Mouse (Mus musculus): ENCODE data around the gene Gm20605.

DNA sequence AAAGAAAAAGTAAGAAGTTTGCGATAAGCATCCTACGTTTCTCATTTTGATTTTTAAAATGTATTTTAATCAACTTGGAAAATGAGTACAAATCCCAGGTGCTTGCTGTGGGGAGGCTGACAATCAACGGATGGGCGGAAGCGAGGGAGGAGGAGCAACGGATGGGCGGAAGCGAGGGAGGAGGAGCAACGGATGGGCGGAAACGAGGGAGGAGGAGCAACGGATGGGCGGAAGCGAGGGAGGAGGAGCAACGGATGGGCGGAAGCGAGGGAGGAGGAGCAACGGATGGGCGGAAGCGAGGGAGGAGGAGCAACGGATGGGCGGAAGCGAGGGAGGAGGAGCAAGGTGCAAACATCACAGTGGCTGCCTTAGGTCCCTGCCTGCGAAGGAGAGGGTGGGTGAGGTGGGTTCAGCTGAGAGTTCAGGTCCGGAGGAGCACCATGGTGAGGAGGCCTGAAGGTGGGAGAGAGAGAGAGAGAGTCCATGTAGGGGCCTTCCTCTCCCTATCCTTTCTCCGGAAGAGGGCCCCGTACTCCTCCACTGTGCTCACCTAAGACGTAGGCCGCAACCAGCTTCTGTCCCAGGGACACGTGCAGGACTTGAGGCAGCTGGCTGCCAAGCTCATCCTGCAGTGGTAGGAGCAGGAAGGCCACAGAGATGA lies 32.2 kb upstream of the Gm20605 start:
- TF ChIP-seq CTCF (IDR thresholded peaks at IDR 0.05; ENCODE audit: extremely low read depth, insufficient read depth, insufficient read length, insufficient replicate concordance) = no peak
- no peak; the same call in 1 of the 2 replicates for TF ChIP-seq POLR2A (IDR thresholded peaks at IDR 0.05; ENCODE audit: low read depth, low read length)
